Mouse (Mus musculus) cerebellum, adult 2 months (tissue): ENCODE results near the gene Tead3. TPM values are rescaled to one million over a fixed set of nuclear protein-coding genes. Genes with fewer than 3 reads are reported as not detected.
A peak's percentile ranks its signal among the peaks of the same experiment; 100 is the strongest.

Source experiments
- DNase-seq, 2 experiments: peaks; one replicate each; pipeline ENCODE4 v3.0.0; 2021
- H3K27ac ChIP-seq: fragments of 200-500 bp; 2 replicates; pipeline ENCODE4 v1.5.1; 2012; ENCODE audit warnings: low read length, control low read depth, inconsistent platforms; ENCODE audit not compliant: insufficient read depth
- H3K27me3 ChIP-seq: fragments of 200-500 bp; 2 replicates; pipeline ENCODE4 v1.6.1; 2012; ENCODE audit warnings: inconsistent platforms, mild to moderate bottlenecking, low read length, moderate library complexity; ENCODE audit not compliant: control insufficient read depth, insufficient read depth
- H3K4me1 ChIP-seq: fragments of 200-500 bp; 2 replicates; pipeline ENCODE4 v1.6.1; 2011; ENCODE audit warnings: low read length; ENCODE audit not compliant: control insufficient read depth, insufficient read depth
- H3K4me3 ChIP-seq: fragments of 200-500 bp; replicated peaks from 2 replicates; pipeline ENCODE3; 2011; ENCODE audit warnings: mild to moderate bottlenecking, low read depth, low read length, control low read depth; ENCODE audit not compliant: insufficient read depth
- CTCF ChIP-seq: fragments of 200-500 bp; IDR thresholded peaks from 2 replicates; pipeline ENCODE4 v1.5.1; 2011; ENCODE audit warnings: low read depth, mild to moderate bottlenecking, control low read depth, low read length, moderate library complexity, borderline replicate concordance; ENCODE audit not compliant: insufficient read depth
- POLR2A ChIP-seq: fragments of 200-500 bp; IDR thresholded peaks from 2 replicates; pipeline ENCODE4 v1.6.1; 2011; ENCODE audit warnings: low read length, control low read depth, borderline replicate concordance; ENCODE audit not compliant: insufficient read depth
- WGBS: fragments of 180-500 bp; shearing (Covaris S2); methylation state at CpG from one replicate; pipeline ENCODE4 v1.1.7; 2018; 5-methylcytosine and 5-hydroxymethylcytosine counted together
- polyA plus RNA-seq: library from polyadenylated mRNA; depleted of rRNA; stranded (reverse); fragments of >200 nt; gene quantifications from 2 replicates; pipeline ENCODE4 v1.2.3, GENCODE M21; 2012

The Tead3 gene
- polyA plus RNA-seq, 1 experiment = 3.2 TPM

DNA sequence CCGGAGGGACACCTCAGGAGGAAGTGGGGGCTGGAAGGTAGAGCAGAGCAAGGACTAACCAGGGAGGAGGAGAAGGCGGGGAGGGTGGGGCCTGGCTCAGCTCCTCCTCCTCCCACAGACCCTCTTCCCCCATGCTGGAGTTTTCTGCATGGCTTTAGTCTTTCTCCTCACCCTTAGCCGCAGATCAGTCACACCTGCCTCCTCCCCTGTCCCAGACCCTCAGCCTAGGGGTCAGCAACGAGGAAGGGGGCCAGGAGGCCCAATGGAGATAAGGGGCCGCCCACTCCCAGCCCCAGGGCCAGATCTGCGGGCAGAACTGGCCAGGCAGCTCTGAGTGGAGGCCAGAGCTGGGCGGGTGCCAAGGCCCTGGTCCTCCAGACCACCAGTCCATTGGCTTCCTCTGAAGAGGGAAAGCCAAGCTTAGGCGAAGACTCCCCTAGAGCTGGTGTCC lies 5.3 kb downstream of the Tead3 start:
- H3K27me3 ChIP-seq = peaks cover 1% of the 10 kb centered on the region; the same call in 1 of the 2 replicates
- no peak overlapping the region for H3K27ac ChIP-seq
- no peaks in the 10 kb centered on the region for H3K4me1 ChIP-seq
- DNase-seq = no peak
- 11% methylated on average over 8 of the region's 8 CpGs for WGBS
- TF ChIP-seq CTCF (no peak), POLR2A (no peak)
- no peak overlapping the region for H3K4me3 ChIP-seq

- no peaks in the 10 kb centered on the region; the same call in 1 of the 2 replicates for H3K27me3 ChIP-seq
- H3K27ac ChIP-seq = no peak overlapping the region
- 84% methylated on average over 3 of the region's 3 CpGs for WGBS
- no peak overlapping the region for H3K4me3 ChIP-seq
- no peaks in the 10 kb centered on the region for H3K4me1 ChIP-seq
- DNase-seq = no peak
- TF ChIP-seq POLR2A (no peak), CTCF (no peak)
Observed at GRCm38 (mm10) chr17:28344670-28345069, 5.9 kb downstream of the Tead3 start.

GRCm38 (mm10) chr17:28344050-28344607 lies 6.5 kb downstream of the Tead3 start:
- Histone ChIP-seq H3K27ac (no peak overlapping the region), H3K4me1 (no peaks in the 10 kb centered on the region), H3K4me3 (no peak overlapping the region), H3K27me3 (no peaks in the 10 kb centered on the region)
- 37% methylated on average over 4 of the region's 4 CpGs for WGBS
- no peak for DNase-seq
- TF ChIP-seq POLR2A (no peak), CTCF (no peak)

GRCm38 (mm10) chr17:28341091-28341490 lies 9.5 kb downstream of the Tead3 start:
- TF ChIP-seq POLR2A (no peak), CTCF (no peak)
- H3K4me1 ChIP-seq = no peaks in the 10 kb centered on the region
- H3K4me3 ChIP-seq = no peak overlapping the region
- peak; percentile 50 to 59 for DNase-seq
- H3K27ac ChIP-seq = no peak overlapping the region
- H3K27me3 ChIP-seq = no peaks in the 10 kb centered on the region
- WGBS = 5% methylated on average over 26 of the region's 26 CpGs

- Histone ChIP-seq H3K4me3 (no peak overlapping the region), H3K4me1 (no peaks in the 10 kb centered on the region), H3K27me3 (no peaks in the 10 kb centered on the region), H3K27ac (no peak overlapping the region)
- no peak for DNase-seq
- TF ChIP-seq CTCF (no peak), POLR2A (no peak)
- WGBS = 81% methylated on average over 7 of the region's 7 CpGs
Observed at GRCm38 (mm10) chr17:28340578-28340977, 10.0 kb downstream of the Tead3 start.

- WGBS = 69% methylated on average over 7 of the region's 7 CpGs
- TF ChIP-seq POLR2A (no peak), CTCF (no peak)
- DNase-seq = no peak
- Histone ChIP-seq H3K4me3 (no peak overlapping the region), H3K27ac (no peak overlapping the region), H3K27me3 (no peaks in the 10 kb centered on the region), H3K4me1 (no peaks in the 10 kb centered on the region)
Observed at GRCm38 (mm10) chr17:28337547-28337946, 13.1 kb downstream of the Tead3 start.

DNA sequence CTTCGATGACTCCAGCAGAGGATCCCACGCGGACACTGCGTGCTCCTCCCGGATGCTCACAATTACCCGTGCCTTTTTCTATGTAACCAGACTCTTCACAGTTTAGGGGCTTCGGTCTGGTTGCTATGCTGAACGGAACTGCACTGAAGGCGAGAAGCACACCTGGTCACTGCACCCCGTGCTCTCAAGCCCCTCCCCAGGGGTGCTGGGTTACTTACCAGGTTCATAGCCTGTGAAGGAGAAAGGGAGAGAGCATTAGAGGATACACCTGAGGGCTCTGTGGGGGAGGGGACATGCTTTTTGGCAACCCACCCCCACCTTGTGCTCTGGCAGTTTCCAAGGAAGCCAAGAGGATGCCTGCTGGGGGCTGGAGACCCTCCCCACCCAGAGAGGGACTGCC lies 15.3 kb downstream of the Tead3 start:
- H3K27me3 ChIP-seq = no peaks in the 10 kb centered on the region
- H3K4me1 ChIP-seq = no peaks in the 10 kb centered on the region
- no peak for TF ChIP-seq POLR2A
- TF ChIP-seq CTCF = no peak
- WGBS = 68% methylated on average over 10 of the region's 10 CpGs
- H3K4me3 ChIP-seq = no peak overlapping the region
- DNase-seq = no peak
- no peak overlapping the region for H3K27ac ChIP-seq

DNA sequence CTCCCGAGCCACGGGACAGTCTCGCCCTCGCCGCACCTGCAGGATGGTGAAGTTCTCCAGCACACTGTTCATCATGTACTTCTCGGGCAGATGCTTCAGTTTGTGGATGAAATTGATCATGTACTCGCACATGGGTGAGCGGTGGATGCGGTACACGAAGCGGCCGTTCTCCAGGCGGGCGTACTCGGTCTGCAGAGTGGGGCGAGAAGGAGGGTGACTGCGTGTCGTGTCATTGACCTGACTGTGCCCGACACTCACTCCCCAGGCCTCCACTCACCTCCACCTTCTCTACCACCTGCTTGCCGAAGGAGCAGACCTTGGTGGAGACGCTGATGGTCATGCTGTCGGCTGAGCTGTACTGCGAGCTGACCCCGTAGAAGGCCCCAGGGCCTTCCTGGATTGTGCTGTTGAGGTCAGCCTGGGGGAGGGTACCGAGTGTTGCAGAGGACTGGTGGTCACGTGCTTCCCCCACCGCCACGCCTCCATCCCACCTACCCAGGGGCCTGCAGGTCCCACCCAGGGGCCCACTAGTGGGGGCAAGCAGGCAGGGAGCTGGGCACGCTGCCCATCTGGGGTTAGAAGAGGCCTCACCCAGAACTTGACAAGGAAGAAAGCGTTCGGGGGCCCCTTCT lies 17.6 kb downstream of the Tead3 start:
- TF ChIP-seq CTCF (no peak), POLR2A (no peak)
- Histone ChIP-seq H3K27ac (no peak overlapping the region), H3K4me3 (no peak overlapping the region), H3K27me3 (no peaks in the 10 kb centered on the region), H3K4me1 (peaks cover under 1% of the 10 kb centered on the region; the same call in 1 of the 2 replicates)
- DNase-seq = no peak
- WGBS = 68% methylated on average over 31 of the region's 31 CpGs
